23 mouse cellular contexts compared by ENCODE assay signal in the genomic region with DNA sequence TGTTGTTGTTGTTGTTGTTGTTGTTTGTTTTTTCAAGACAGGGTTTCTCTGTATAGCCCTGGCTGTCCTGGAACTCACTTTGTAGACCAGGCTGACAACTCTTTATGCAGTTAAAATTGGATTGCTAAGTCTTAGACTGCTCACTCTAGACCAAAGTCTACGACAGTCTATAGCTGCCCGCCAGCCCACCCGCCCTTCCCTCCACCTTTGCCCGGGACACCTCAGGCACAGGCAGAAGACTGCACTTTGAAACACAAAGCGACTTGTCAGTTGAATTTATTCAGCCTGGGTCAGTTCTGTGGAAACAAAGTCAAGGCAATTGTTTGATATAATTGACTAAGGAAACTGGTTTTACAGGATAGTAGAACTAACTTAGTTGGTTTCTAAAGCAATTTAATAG.
A peak's percentile ranks its signal among the peaks of the same experiment; 100 is the strongest.
DNase-seq lines count a peak whose midpoint lies in the region; ATAC-seq and TF ChIP-seq lines count a peak whose summit lies in the region.
"Had no signal": no experiment of that assay in that cellular context is flagged by ENCODE, and none has a peak within 500 bp of the region (broad histone marks: within the 10 kb centered on the region; RNA-seq: fewer than 3 reads in every experiment).

No protein-coding gene starts in this region.

- no peak for TF ChIP-seq POLR2A in kidney, adult 2 months (IDR thresholded peaks at IDR 0.05; ENCODE audit: low read depth, low read length)

- TF ChIP-seq EP300 in stomach, postnatal 0 days (optimal IDR thresholded peaks at IDR 0.05): no peak

- no peak overlapping the region for H3K4me2 ChIP-seq in stomach, embryonic 16.5 days (ENCODE audit: low read depth, low read length)
- H3K4me2 ChIP-seq in stomach, postnatal 0 days (replicated peaks; ENCODE audit: low read depth): no peak overlapping the region
- no peak overlapping the region for H3K4me2 ChIP-seq in intestine, embryonic 15.5 days (replicated peaks)
- H3K4me2 ChIP-seq: embryonic facial prominence, embryonic 15.5 days; forebrain, embryonic 15.5 days; heart, embryonic 11.5 days; heart, embryonic 15.5 days; hindbrain, embryonic 15.5 days had no signal

- peak; percentile 13; the same call in 1 of the 2 replicates for ATAC-seq in stomach, embryonic 16.5 days (ENCODE audit: insufficient read depth, low FRiP score)
- no peak for ATAC-seq in stomach, postnatal 0 days (ENCODE audit: low FRiP score, low TSS enrichment)
- ATAC-seq in intestine, embryonic 15.5 days: peak; percentile 88
- ATAC-seq: activated CD4-positive, CD25-positive, alpha-beta regulatory T cell, adult 4 months; forebrain, embryonic 15.5 days had no signal

- H3K36me3 ChIP-seq in kidney, adult 2 months (ENCODE audit: control insufficient read depth, insufficient read depth, low read length): no peaks in the 10 kb centered on the region; the same call in 1 of the 2 replicates
- no peaks in the 10 kb centered on the region for H3K36me3 ChIP-seq in stomach, embryonic 16.5 days (ENCODE audit: control insufficient read depth, insufficient read depth, low read length)
- no peaks in the 10 kb centered on the region for H3K36me3 ChIP-seq in stomach, postnatal 0 days (ENCODE audit: control insufficient read depth, insufficient read depth, low read length)
- no peaks in the 10 kb centered on the region for H3K36me3 ChIP-seq in intestine, embryonic 15.5 days

- H3K4me1 ChIP-seq in kidney, adult 2 months (ENCODE audit: control insufficient read depth, insufficient read depth, low read length): no peaks in the 10 kb centered on the region
- no peaks in the 10 kb centered on the region for H3K4me1 ChIP-seq in stomach, embryonic 16.5 days (ENCODE audit: control insufficient read depth, insufficient read depth, low read length)
- H3K4me1 ChIP-seq in stomach, postnatal 0 days (replicated peaks; ENCODE audit: control insufficient read depth, insufficient read depth): no peaks in the 10 kb centered on the region
- no peaks in the 10 kb centered on the region for H3K4me1 ChIP-seq in intestine, embryonic 15.5 days (replicated peaks)
- H3K4me1 ChIP-seq: embryonic facial prominence, embryonic 15.5 days; forebrain, embryonic 15.5 days; heart, embryonic 15.5 days; hindbrain, embryonic 15.5 days had no signal

- H3K27me3 ChIP-seq in kidney, adult 2 months (replicated peaks; ENCODE audit: control insufficient read depth, insufficient read depth, low read length): no peaks in the 10 kb centered on the region
- H3K27me3 ChIP-seq in stomach, embryonic 16.5 days (ENCODE audit: control insufficient read depth, insufficient read depth, low read length): no peaks in the 10 kb centered on the region
- H3K27me3 ChIP-seq in stomach, postnatal 0 days (ENCODE audit: control insufficient read depth, insufficient read depth, low read length): no peaks in the 10 kb centered on the region
- no peaks in the 10 kb centered on the region for H3K27me3 ChIP-seq in intestine, embryonic 15.5 days (replicated peaks)
- H3K27me3 ChIP-seq: CH12.LX; embryonic facial prominence, embryonic 15.5 days; forebrain, embryonic 15.5 days; heart, embryonic 15.5 days; hindbrain, embryonic 15.5 days had no signal

- H3K27ac ChIP-seq in kidney, adult 2 months (ENCODE audit: insufficient read depth, low read depth, low read length): no peak overlapping the region
- H3K27ac ChIP-seq in stomach, embryonic 16.5 days (ENCODE audit: low read length): no peak overlapping the region
- H3K27ac ChIP-seq in stomach, postnatal 0 days (replicated peaks): no peak overlapping the region
- H3K27ac ChIP-seq in intestine, embryonic 15.5 days: no peak overlapping the region
- H3K27ac ChIP-seq: embryonic facial prominence, embryonic 15.5 days; forebrain, embryonic 15.5 days; heart, embryonic 15.5 days; hindbrain, embryonic 15.5 days had no signal

- WGBS in kidney, adult 2 months: 76% methylated on average over 5 of the region's 5 CpGs
- 77% methylated on average over 5 of the region's 5 CpGs for WGBS in stomach, embryonic 16.5 days
- WGBS in stomach, postnatal 0 days: 70% methylated on average over 5 of the region's 5 CpGs
- 64% methylated on average over 5 of the region's 5 CpGs for WGBS in intestine, embryonic 15.5 days

- no peak for TF ChIP-seq CTCF in kidney, adult 2 months (conservative IDR thresholded peaks at IDR 0.05; ENCODE audit: insufficient read depth, insufficient read length, low read depth, low read length)
- no peak for TF ChIP-seq CTCF in stomach, postnatal 0 days (IDR thresholded peaks at IDR 0.05; ENCODE audit: low read depth)

- H3K9ac ChIP-seq in stomach, embryonic 16.5 days (ENCODE audit: low read length): no peak overlapping the region
- H3K9ac ChIP-seq in stomach, postnatal 0 days (ENCODE audit: low read length): no peak overlapping the region
- H3K9ac ChIP-seq in intestine, embryonic 15.5 days: no peak overlapping the region
- H3K9ac ChIP-seq: embryonic facial prominence, embryonic 15.5 days; forebrain, embryonic 15.5 days; heart, embryonic 15.5 days; hindbrain, embryonic 15.5 days had no signal

- DNase-seq in kidney, adult 2 months: peak; percentile 23
- DNase-seq in kidney, adult 8-10 months: no peak
- no peak for DNase-seq in stomach, postnatal 0 days (ENCODE audit: low spot score)
- DNase-seq in urinary bladder, adult 2 months (ENCODE audit: low spot score): no peak
- no peak for DNase-seq in adrenal gland, postnatal 25 days
- DNase-seq: adrenal gland, postnatal 14 days; cerebellum, adult 18-20 months; cerebellum, adult 9-11 months; cerebellum, postnatal 36 days; gastrocnemius, postnatal 36 days; heart, adult 18-20 months; heart, postnatal 14 days had no signal

- H3K9me3 ChIP-seq in stomach, embryonic 16.5 days (replicated peaks; ENCODE audit: control insufficient read depth, low read length): no peaks in the 10 kb centered on the region
- H3K9me3 ChIP-seq in stomach, postnatal 0 days (ENCODE audit: control insufficient read depth, low read length): no peaks in the 10 kb centered on the region
- H3K9me3 ChIP-seq in intestine, embryonic 15.5 days: no peaks in the 10 kb centered on the region
- H3K9me3 ChIP-seq: embryonic facial prominence, embryonic 15.5 days; forebrain, embryonic 15.5 days; G1E; heart, embryonic 15.5 days; hindbrain, embryonic 15.5 days had no signal

- no peak overlapping the region for H3K4me3 ChIP-seq in kidney, adult 2 months (ENCODE audit: insufficient read depth, low read depth, low read length)
- no peak overlapping the region for H3K4me3 ChIP-seq in stomach, embryonic 16.5 days (replicated peaks; ENCODE audit: low read length)
- H3K4me3 ChIP-seq in stomach, postnatal 0 days (ENCODE audit: low read depth, low read length): no peak overlapping the region
- no peak overlapping the region for H3K4me3 ChIP-seq in intestine, embryonic 15.5 days (replicated peaks)
- H3K4me3 ChIP-seq: embryonic facial prominence, embryonic 15.5 days; erythroblast, embryonic 14.5 days; forebrain, embryonic 15.5 days; heart, embryonic 15.5 days; hindbrain, embryonic 15.5 days had no signal
